Mouse (Mus musculus) right cerebral cortex, adult 2 months (tissue): ENCODE data around the gene Prl3d1.
"Not testable (repeated sequence)": the region's sequence is repeated elsewhere in the genome, so short reads cannot be mapped to it uniquely, and the experiment has no call there.

ENCODE experiments used
- DNase-seq, 2 experiments: peaks; one replicate each; pipeline ENCODE4 v3.0.0; 2021 to 2022; ENCODE audit warnings: low spot score in 2 of 2

Prl3d1 gene

GRCm38 (mm10) chr13:27093890-27094289 lies at the start of gene Prl3d1:
Gene Prl3d1 (plus strand): TSS chr13:27094190.
- not testable (repeated sequence) for DNase-seq

- no peak for DNase-seq
These were observed 36.7 kb upstream of the Prl3d1 start, which contains the start of gene Prl for GRCm38 (mm10) chr13:27057270-27057669. Gene Prl (plus strand): TSS chr13:27057570.

DNA sequence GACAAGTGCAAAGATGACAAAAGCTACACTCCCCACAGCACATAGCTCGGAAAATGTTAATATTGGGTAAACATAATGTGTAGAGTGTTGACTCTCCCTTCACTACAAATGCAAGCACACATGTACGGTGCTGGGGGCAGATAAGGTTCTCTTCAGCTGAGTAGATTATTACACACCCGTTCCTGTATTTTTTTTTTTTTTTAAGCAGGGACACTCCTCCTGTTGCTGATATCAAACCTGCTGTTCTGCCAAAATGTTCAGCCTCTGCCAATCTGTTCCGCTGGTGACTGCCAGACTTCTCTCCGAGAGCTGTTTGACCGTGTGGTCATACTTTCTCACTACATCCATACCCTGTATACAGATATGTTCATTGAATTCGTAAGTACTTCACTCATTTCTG lies 34.8 kb upstream of the Prl3d1 start:
- no peak for DNase-seq

- DNase-seq, result not testable (repeated sequence)
These were observed 27.4 kb downstream of the Prl3d1 start, which contains the start of gene Prl3d2 for GRCm38 (mm10) chr13:27121398-27121797. Gene Prl3d2 (plus strand): TSS chr13:27121698.

- no peak for DNase-seq
These were observed 54.3 kb downstream of the Prl3d1 start for GRCm38 (mm10) chr13:27148264-27148663.
